Mouse (Mus musculus) kidney, postnatal 4 days (tissue): ENCODE measurements around the gene Rnd1.

Experiments
- DNase-seq, 2 experiments: peaks; one replicate each; pipeline ENCODE4 v3.0.0; 2021; ENCODE audit warnings: mixed read lengths in 2 of 2

Rnd1 gene

GRCm38 (mm10) chr15:98676940-98677728, at the start of gene Rnd1:
Gene Rnd1 (minus strand): TSS chr15:98677461.
- DNase-seq, result peak; percentile 79 to 88

- no peak for DNase-seq
Observed at GRCm38 (mm10) chr15:98726746-98727145, 49.5 kb upstream of the Rnd1 start.

- DNase-seq, result no peak
Observed at GRCm38 (mm10) chr15:98726079-98726478, 48.8 kb upstream of the Rnd1 start.

DNA sequence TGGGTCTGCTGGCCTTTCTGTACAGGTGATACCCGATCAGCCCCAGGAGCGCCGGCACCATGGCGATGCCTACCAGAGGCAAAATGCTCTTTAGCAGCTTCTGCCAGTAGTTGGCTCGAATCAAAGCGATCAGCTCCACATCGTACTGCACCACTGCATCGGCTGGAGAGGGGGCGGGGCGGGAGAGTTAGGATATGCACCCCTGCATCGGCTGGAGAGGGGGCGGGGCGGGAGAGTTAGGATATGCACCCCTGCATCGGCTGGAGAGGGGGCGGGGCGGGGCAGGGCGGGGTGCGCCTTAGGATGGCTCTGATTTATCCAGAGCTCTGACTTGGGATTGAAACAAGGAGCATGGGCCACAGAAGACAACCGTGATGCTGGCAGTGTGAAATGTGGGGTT, 47.2 kb upstream of the Rnd1 start:
- peak; percentile 62 to 71 for DNase-seq

DNA sequence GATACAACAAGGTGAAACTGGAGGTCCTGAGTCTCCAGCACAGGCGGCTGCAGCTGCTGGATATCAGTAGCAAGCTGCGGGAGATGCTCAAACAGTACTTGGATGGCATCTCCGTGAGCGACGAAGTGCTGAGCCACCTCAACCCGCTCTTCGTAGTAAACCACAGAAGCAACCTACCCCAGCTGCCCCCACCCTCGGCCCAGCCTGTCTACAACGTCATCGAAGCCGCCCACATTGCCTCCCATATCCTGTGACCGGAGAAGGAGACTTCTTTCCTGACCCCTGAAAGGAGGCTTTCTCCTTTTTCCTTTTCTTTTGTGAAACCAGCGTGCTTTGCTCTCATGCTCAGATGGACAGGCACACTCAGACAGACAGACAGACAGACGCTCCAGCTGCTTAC, 45.6 kb upstream of the Rnd1 start:
- DNase-seq, result peak; percentile 63 to 68

GRCm38 (mm10) chr15:98722191-98722590, 44.9 kb upstream of the Rnd1 start:
- no peak for DNase-seq

DNA sequence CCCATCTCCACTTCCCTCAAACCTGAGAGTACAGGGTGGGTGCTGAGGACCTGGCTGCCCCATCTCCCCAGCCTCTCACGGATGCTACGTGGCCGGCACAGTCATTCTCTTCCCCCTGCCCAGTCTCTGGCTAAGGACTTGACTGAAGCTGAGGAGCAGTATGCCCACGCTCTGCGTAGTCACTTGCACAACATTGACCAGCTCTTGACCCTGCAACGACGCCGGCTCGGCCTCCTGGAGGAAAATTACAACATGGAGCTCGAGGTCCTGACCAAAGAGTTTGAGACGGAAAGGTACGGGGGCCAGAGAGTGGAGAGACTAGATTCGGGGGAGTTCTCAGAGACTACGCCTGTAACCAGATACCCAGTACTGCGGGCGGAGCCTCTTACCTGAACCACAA, 40.0 kb upstream of the Rnd1 start:
- DNase-seq, result no peak

DNA sequence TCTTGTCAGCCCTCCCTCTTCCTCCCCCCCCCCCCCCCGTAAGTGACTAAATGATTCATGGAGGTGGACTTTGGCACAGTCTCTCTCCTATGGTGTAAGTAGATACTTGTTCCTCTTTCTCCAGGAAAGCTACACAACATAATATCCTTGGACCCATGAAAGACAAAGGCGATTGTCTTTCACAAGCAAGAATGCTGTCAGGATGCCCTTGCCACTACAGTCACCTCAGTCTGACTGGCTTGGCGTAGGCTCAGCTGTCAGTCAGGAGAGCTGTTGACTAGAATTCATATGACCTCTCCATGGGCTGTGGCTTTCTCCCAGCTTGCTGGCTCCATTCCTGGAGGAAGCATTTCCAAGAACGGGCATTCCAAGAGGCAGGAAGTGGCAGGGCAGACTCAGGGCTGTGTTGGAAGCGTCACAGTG, 37.0 kb upstream of the Rnd1 start:
- DNase-seq, result no peak

GRCm38 (mm10) chr15:98710442-98710841, 33.2 kb upstream of the Rnd1 start:
- DNase-seq, result peak; percentile 89 to 90

DNA sequence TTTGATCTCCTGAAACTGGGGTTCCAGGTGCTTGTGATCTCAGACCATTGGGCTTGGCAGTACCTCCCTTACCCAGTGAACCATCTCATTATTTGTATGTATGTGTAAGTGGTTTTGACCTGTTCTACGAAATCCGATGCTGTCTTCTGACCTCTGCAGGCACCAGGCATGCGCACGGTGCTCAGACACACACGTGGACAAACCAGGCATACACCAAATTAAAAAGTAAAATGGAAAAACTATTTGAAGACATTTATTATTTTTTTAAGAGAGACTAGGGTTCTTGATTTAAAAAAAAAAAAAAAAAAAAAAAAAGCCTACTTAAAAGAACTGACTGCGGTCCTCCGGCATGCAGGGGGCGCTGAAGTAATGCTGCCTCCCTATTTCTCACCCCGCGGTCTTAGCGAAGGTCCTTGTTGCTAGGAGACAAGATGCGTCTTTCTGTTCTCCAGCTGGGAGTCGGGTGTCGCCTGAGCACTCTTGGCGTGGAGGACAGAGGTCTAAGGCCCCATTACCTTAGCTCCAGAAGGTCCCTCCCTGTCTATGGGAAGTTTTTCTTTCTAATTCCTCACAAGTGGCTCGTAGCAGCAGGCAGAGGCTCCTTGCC, 30.6 kb upstream of the Rnd1 start, which contains the start of gene Ccdc65:
TSS of gene Ccdc65 (plus strand) at position 442 of the 607 bp plus-strand sequence.
- peak; percentile 93 to 94 for DNase-seq

DNA sequence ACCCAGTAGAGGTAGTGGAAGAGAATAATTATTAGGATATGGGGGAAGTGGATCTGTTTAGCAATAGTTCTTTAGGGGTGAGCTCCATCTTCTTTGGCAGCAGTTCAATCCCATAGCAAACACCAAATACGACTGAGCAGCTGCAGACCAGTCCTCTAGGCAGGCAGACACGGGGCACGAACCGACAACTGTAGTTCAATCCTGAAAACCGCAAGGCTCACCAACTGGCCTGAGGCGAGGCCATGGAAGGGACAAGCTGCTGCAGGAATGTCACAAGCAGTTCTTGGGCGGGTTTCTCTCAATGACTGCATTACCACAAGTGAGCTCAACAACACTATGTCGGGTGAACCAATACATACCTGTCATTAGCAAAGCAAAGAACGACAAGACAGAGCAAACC, 27.1 kb upstream of the Rnd1 start:
- DNase-seq, result no peak

GRCm38 (mm10) chr15:98699190-98700105, 22.2 kb upstream of the Rnd1 start:
- peak; percentile 93 to 94 for DNase-seq

- no peak for DNase-seq
Observed at GRCm38 (mm10) chr15:98696216-98696615, 19.0 kb upstream of the Rnd1 start.

DNA sequence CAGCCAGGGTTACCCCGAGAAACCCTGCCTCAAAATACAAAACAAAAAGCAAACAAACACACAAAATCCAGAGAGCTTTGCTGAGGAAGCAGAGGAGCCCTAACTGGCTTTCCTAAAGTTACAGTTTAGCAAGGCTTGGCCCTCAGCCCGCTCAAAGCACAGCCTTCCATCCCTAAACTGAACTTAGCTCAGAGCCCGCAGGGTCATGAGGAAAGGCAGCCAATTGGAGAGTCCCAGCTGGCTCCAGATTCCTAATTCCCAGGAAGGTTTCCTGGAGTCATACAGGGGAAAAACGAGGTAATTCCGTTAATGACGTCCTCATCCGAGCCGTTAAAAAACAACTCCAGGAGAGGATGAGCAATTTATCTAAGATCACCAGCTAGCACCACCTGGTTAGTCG, 18.5 kb upstream of the Rnd1 start:
- DNase-seq, result peak; percentile 39 to 59

- peak; percentile 62 to 70 for DNase-seq
Observed at GRCm38 (mm10) chr15:98692171-98692715, 15.0 kb upstream of the Rnd1 start.

DNA sequence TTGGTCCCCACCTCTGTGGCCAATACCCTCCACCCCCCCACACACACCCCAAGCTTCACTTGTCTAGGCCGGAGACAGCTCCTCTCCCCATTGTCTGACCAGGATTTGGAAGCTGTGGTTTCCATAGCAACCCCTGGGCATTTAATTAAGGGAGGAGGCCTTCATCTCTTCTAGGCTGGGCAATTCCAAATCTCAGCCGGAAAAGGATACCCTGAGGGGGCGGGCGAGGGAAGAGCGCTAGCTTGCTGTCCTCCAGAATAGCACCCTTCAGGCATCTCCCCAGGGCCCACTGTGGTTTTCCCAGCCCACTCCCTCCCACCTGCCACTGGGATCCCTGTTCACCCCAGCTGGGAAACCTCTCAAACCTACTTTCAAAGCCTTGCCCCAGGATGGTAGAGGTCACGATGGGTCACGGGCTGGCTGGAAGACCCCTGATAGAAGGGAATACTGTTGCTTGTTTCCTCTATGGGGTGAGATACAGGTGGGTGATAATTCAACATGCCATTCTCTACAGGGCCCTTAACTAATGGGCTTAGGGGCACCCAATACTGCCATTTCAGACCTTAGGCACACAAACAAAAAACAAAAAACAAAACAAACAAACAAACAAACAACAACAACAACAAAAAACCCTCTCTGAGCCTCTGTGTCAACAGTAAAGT, 14.4 kb upstream of the Rnd1 start:
- DNase-seq, result peak in 1 of 2 experiments; percentile 33

- no peak for DNase-seq
Observed at GRCm38 (mm10) chr15:98689682-98690081, 12.4 kb upstream of the Rnd1 start.

DNA sequence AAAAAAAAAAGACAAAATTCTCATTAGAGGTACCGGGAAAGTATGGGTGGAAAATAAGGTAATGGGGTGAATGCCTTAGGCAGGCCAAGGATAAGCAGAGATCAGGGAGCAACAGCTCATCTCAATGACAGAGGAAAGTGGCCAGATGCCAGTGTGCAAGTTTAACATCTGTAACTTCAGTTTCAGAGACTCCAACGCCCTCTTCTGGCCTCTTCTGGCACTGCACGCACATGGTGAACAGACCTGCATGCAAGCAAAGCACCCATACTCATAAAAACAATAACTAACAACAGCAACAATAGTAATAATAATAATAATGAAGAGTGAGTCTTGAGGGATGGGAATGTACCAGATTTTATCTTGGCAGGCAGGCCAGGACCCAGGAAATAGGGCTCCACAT, 8.7 kb upstream of the Rnd1 start:
- peak in 1 of 2 experiments; percentile 46 for DNase-seq

GRCm38 (mm10) chr15:98683746-98684145, 6.5 kb upstream of the Rnd1 start:
- no peak for DNase-seq

- DNase-seq, result no peak
Observed at GRCm38 (mm10) chr15:98683177-98683576, 5.9 kb upstream of the Rnd1 start.

DNA sequence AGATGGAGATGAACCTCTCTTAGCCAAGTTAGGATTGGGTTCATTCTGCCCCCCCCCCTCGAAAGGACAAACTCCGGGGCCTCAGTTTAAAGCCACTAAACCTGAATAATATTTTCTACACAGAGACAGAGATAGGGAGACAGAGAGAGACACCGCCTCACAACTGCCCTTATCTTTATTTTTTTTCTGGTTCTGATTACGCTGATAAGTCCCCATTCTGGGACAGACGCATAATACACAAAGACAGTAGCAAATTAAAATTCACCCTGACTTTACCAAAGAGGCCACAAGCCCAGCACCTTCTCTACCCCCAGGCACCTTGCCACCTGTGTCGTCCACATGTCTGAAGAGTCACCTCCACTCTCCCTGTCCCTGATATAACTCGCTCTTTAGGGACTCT, 4.4 kb upstream of the Rnd1 start:
- DNase-seq, result no peak

DNA sequence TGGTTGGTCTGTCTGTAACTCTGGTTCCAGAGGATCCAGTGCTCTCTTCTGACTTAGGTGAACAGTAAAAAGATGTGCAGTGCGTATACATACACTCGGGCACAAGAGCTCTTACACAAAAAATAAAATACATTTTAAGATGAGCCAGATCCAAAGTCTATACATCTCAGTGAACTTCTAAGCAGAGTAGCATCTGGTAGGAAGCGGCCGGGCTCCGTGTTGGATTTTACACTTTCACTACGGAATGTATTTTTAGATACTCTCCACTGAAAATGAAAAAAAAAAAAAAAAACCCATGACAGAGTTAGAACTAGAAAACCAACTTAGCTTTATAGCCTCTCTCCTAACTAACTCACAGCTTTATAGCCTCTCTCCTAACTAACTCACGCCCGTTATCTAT, 3.4 kb upstream of the Rnd1 start:
- DNase-seq, result no peak
